Mouse (Mus musculus): ENCODE measurements around the gene H2-Q4. TPM values are rescaled to one million over a fixed set of nuclear protein-coding genes. Genes with fewer than 3 reads are reported as not detected.
"Not testable (repeated sequence)": the region's sequence is repeated elsewhere in the genome, so short reads cannot be mapped to it uniquely, and the experiment has no call there.

The H2-Q4 gene
- 4.6 and 5.1 TPM in 2 replicates for polyA plus RNA-seq (2015; fragmentation: Nextera tagmentation; extraction: Ambion mirVana)

GRCm38 (mm10) chr17:35379369-35379728 lies at the start of gene H2-Q4:
TSS of gene H2-Q4 (plus strand) at chr17:35379617.
- Histone ChIP-seq H3K4me1 (0 out of 2 replicates have a peak, but pooled peaks cover 3% of the 10 kb centered on the region), H3K4me3 (peak within 1 kb of the TSS; percentile 66), H3K4me2 (replicated peaks) (peak within 1 kb of the TSS; percentile 93), H3K9ac (peak within 1 kb of the TSS; percentile 65), H3K27me3 (peaks cover 10% of the 10 kb centered on the region; the same call in 1 of the 2 replicates), H3K27ac (no peak within 1 kb of the TSS), H3K9me3 (0 out of 2 replicates have a peak, but pooled peaks cover 5% of the 10 kb centered on the region), H3K36me3 (no peaks in the 10 kb centered on the region)
- ATAC-seq (ENCODE audit: low FRiP score, low read depth): peak; percentile 88
- under 1% methylated on average over 16 of the region's 16 CpGs for WGBS

- WGBS: 57% methylated on average over 3 of the region's 3 CpGs
- not testable (repeated sequence) for H3K4me1 ChIP-seq; H3K9ac ChIP-seq; H3K9me3 ChIP-seq; H3K36me3 ChIP-seq; H3K4me3 ChIP-seq; H3K27ac ChIP-seq; ATAC-seq (ENCODE audit: low FRiP score, low read depth); H3K4me2 ChIP-seq (replicated peaks)
- peaks cover 30% of the 10 kb centered on the region for H3K27me3 ChIP-seq
Observed at GRCm38 (mm10) chr17:35329714-35330113, 49.7 kb upstream of the H2-Q4 start.

GRCm38 (mm10) chr17:35331546-35331945 lies 47.9 kb upstream of the H2-Q4 start:
- H3K27ac ChIP-seq; H3K9ac ChIP-seq; H3K9me3 ChIP-seq; H3K36me3 ChIP-seq; H3K4me1 ChIP-seq; H3K4me2 ChIP-seq (replicated peaks); H3K4me3 ChIP-seq; ATAC-seq (ENCODE audit: low FRiP score, low read depth): not testable (repeated sequence)
- peaks cover 26% of the 10 kb centered on the region for H3K27me3 ChIP-seq
- 63% methylated on average over 6 of the region's 6 CpGs for WGBS

DNA sequence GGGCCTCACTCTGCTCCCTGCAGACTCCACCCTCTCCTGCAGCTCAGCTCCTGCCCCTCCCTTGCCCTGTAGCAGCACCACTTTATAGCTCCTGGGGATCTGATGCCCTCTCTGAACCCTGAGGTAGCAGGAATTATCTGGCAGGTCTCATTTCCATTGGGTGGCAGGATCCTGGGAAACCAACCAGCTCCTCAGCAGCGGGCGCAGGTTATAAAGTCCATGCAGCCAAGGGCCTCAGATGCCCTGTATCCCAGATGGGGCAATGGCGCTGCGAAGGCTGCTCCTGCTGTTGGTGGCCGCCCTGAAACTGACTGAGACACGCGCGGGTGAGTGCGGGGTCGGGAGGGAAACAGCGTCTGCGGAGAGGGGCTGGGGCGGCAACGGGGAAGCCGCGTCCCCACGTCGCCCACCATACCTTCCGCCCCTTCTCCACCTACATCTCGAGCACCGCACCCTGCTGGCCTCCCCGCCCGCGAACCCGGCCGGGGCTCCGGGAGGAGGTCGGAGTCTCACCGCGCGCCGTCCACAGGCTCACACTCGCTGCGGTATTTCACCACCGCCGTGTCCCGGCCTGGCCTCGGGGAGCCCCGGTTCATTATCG lies 37.2 kb upstream of the H2-Q4 start, which contains the start of gene H2-Q2:
H2-Q2 (plus strand) TSS at position 172 of the 601 bp plus-strand sequence.
- ATAC-seq (ENCODE audit: low FRiP score, low read depth): no peak
- Histone ChIP-seq H3K4me2 (replicated peaks) (peak within 1 kb of the TSS; percentile 75), H3K36me3 (no peaks in the 10 kb centered on the region), H3K27me3 (peaks cover 70% of the 10 kb centered on the region), H3K27ac (no peak within 1 kb of the TSS), H3K9me3 (no peaks in the 10 kb centered on the region), H3K4me1 (peaks cover 12% of the 10 kb centered on the region), H3K9ac (peak within 1 kb of the TSS; percentile 57), H3K4me3 (peak within 1 kb of the TSS; percentile 43)
- 1% methylated on average over 40 of the region's 40 CpGs for WGBS

DNA sequence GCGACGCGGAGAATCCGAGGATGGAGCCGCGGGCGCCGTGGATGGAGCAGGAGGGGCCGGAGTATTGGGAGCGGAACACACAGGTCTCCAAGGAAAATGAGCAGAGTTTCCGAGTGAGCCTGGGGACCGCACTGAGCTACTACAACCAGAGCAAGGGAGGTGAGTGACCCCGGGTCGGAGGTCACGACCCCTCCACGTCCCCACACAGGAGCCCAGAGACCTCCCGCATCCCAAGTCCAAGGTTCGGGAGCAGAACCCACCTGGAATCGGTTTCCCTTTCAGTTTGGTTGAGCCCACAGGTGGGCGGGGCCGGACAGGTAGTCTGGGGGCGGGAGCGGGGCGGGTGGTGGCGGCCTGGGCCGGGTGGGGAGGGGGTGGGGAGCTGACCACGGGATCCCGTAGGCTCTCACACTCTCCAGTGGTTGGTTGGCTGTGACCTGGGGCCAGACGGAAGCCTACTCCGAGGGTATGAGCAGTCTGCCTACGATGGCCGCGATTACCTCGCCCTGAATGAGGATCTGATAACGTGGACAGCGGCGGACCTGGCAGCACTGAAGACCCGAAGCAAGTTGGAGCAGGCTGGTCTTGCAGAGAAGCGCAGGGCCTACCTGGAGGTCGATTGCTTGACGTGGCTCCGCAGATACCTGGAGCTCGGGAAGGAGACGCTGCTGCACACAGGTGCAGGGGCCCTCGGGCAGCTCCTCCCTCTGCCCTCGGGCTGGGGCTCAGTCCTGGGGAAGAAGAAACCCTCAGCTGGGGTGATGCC lies 36.5 kb upstream of the H2-Q4 start:
- H3K27me3 ChIP-seq: peaks cover 70% of the 10 kb centered on the region

GRCm38 (mm10) chr17:35347659-35348058 lies 31.8 kb upstream of the H2-Q4 start:
- H3K27ac ChIP-seq; H3K4me3 ChIP-seq; H3K4me2 ChIP-seq (replicated peaks); H3K4me1 ChIP-seq; H3K9ac ChIP-seq; H3K36me3 ChIP-seq; ATAC-seq (ENCODE audit: low FRiP score, low read depth); H3K9me3 ChIP-seq: not testable (repeated sequence)
- peaks cover 43% of the 10 kb centered on the region for H3K27me3 ChIP-seq

More for the DNA sequence above, 36.5 kb upstream of the H2-Q4 start:
- ATAC-seq (ENCODE audit: low FRiP score, low read depth): no peak
- Histone ChIP-seq H3K4me1 (peaks cover 12% of the 10 kb centered on the region), H3K9ac (peak overlapping the region; percentile 57), H3K27ac (no peak overlapping the region), H3K4me2 (replicated peaks) (peak overlapping the region; percentile 75), H3K4me3 (peak overlapping the region; percentile 43), H3K9me3 (no peaks in the 10 kb centered on the region), H3K36me3 (no peaks in the 10 kb centered on the region)
- 2% methylated on average over 46 of the region's 46 CpGs for WGBS

- not testable (repeated sequence) for H3K4me3 ChIP-seq; H3K4me1 ChIP-seq; H3K36me3 ChIP-seq; H3K27ac ChIP-seq; H3K4me2 ChIP-seq (replicated peaks); H3K9me3 ChIP-seq; H3K9ac ChIP-seq; ATAC-seq (ENCODE audit: low FRiP score, low read depth)
- 66% methylated on average over 6 of the region's 6 CpGs for WGBS
- peaks cover 16% of the 10 kb centered on the region for H3K27me3 ChIP-seq
Observed at GRCm38 (mm10) chr17:35353275-35353674, 26.1 kb upstream of the H2-Q4 start.

DNA sequence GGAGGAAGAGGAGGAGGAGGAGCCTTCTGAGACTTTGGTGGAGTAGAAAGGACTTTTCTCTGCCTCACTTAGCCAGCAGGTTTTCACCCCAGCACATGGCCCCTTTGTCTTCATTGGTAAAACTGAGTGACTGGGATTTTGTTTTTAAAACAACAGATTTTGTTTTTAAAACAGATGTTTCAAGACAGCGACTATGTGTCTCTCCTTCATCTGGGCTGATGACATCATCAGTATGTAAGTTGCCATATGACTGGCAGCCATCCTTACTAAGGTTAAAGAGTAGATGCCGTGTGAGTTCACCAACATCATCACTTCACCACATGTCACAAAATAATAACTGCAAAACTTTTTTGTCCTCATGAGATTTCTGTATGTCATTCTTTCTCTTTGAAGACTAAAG lies 25.3 kb upstream of the H2-Q4 start:
- Histone ChIP-seq H3K36me3 (no peaks in the 10 kb centered on the region), H3K9me3 (no peaks in the 10 kb centered on the region), H3K4me3 (no peak overlapping the region), H3K9ac (no peak overlapping the region), H3K4me1 (peaks cover 5% of the 10 kb centered on the region; the same call in 1 of the 2 replicates), H3K27me3 (peaks cover 24% of the 10 kb centered on the region), H3K27ac (no peak overlapping the region), H3K4me2 (replicated peaks) (no peak overlapping the region)
- no peak for ATAC-seq (ENCODE audit: low FRiP score, low read depth)
- 79% methylated on average over 2 of the region's 2 CpGs for WGBS

DNA sequence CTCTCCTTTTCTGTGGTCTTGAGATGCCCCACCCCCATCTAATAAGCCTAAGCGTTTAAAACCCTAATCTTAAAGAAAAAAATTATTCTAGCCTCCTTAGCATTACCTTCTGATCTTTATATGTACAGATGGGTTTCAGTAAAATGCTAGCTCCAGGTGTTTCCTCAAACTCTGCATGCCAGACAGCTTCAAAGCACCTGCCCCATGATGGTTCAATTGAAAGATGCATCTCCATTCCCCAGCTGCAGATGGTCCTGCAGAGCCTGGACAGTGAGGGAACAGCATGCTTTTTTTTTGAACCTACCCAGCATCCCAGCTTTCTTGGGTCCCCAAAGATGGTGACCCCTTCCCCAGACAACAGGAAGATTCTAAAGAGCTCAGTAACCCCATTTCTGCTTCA lies 22.3 kb upstream of the H2-Q4 start:
- 31% methylated on average over 1 of the region's 1 CpGs for WGBS
- Histone ChIP-seq H3K9me3 (no peaks in the 10 kb centered on the region), H3K27ac (no peak overlapping the region), H3K4me2 (replicated peaks) (no peak overlapping the region), H3K4me1 (peaks cover 9% of the 10 kb centered on the region; the same call in 1 of the 2 replicates), H3K27me3 (peaks cover 30% of the 10 kb centered on the region), H3K9ac (no peak overlapping the region), H3K4me3 (no peak overlapping the region), H3K36me3 (no peaks in the 10 kb centered on the region)
- ATAC-seq (ENCODE audit: low FRiP score, low read depth): no peak

- 6% methylated on average over 25 of the region's 38 CpGs for WGBS
Observed at GRCm38 (mm10) chr17:35358763-35359469, 20.5 kb upstream of the H2-Q4 start.

DNA sequence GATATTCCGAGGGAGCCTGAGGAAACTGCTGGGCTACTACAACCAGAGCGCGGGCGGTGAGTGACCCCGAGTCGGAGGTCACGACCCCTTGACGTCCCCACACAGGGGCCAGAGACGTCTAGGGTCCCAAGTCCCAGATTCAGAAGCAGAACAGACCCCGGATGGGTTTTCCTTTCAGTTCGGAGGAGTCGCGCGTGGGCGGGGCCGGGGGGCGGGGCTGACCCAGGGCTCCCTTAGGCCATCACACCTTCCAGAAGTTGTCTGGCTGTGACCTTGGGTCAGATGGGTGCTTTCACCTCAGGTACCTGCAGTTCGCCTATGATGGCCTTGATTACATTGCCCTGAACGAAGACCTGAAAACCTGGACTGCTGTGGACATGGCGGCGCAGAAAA lies 20.0 kb upstream of the H2-Q4 start:
- Histone ChIP-seq H3K27me3 (peaks cover 30% of the 10 kb centered on the region), H3K4me1 (peaks cover 9% of the 10 kb centered on the region; the same call in 1 of the 2 replicates), H3K4me2 (replicated peaks) (peak overlapping the region; percentile 74), H3K9me3 (peaks cover 8% of the 10 kb centered on the region), H3K4me3 (peak overlapping the region; percentile 43), H3K36me3 (no peaks in the 10 kb centered on the region), H3K27ac (no peak overlapping the region), H3K9ac (peak overlapping the region; percentile 61)
- ATAC-seq (ENCODE audit: low FRiP score, low read depth): no peak
- 15% methylated on average over 21 of the region's 21 CpGs for WGBS

More at GRCm38 (mm10) chr17:35358763-35359469, 20.5 kb upstream of the H2-Q4 start:
- peak overlapping the region; percentile 74 for H3K4me2 ChIP-seq (replicated peaks)
- peaks cover 8% of the 10 kb centered on the region for H3K9me3 ChIP-seq
- no peaks in the 10 kb centered on the region for H3K36me3 ChIP-seq
- H3K9ac ChIP-seq: peak overlapping the region; percentile 61
- H3K27me3 ChIP-seq: peaks cover 30% of the 10 kb centered on the region
- no peak for ATAC-seq (ENCODE audit: low FRiP score, low read depth)
- H3K27ac ChIP-seq: no peak overlapping the region
- peak overlapping the region; percentile 43 for H3K4me3 ChIP-seq
- peaks cover 9% of the 10 kb centered on the region; the same call in 1 of the 2 replicates for H3K4me1 ChIP-seq
